Mouse (Mus musculus): Measurements from ENCODE around the gene Stk25. TPM values are rescaled to one million over a fixed set of nuclear protein-coding genes. Genes with fewer than 3 reads are reported as not detected.

Gene Stk25
- polyA plus RNA-seq, 1 experiment from 2014 or later, result 116 TPM

DNA sequence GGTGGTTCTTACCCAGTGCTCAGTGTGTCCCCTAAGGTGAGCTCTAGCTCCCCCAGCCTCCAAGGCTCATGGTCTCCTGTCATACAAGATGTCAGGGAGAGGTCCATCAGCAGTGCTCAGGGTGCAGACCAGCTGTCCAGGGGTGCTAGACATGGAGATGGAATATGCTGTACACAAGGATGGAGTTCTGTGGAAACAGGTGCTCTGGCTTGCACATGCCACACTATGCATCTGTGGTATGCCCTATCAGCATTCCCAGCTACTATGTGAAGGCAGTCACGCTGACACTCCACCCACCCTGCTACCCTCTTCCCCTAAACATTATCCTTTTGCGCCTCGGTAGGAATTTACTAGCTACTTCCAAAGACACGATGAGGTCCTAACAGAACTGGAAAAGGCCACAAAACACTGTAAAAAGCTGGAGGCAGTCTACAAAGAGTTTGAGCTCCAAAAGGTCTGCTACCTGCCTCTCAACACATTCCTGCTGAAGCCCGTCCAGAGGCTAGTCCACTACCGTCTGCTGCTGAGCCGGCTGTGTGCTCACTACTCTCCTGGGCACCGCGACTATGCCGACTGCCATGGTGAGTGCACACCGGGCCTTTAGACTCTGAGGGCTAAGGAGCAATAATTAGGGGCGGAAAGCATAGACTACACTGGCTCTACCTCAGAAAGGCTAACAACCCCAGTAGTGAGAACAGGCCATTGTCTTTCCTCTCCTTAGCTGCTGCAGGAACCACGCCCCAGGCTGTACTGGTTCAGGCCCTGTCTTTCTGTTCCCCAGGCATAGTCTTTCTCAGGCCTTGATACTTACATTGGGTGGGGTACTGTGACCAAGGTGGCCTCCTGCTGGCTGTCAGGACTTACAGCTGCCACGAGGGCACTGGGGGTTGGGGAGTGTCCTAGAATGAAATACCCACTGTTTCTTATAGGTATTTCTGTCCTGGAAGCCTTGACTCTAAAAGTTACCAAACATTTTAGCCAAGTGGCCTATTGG is 51.1 kb downstream of the Stk25 start:
- Histone ChIP-seq H3K4me2 (replicated peaks; ENCODE audit: low read depth) (no peak overlapping the region), H3K4me1 (replicated peaks; ENCODE audit: control insufficient read depth, insufficient read depth, low read length) (no peaks in the 10 kb centered on the region), H3K4me3 (ENCODE audit: low read depth, low read length) (no peak overlapping the region), H3K9ac (ENCODE audit: low read depth, low read length) (no peak overlapping the region), H3K36me3 (ENCODE audit: control insufficient read depth, insufficient read depth) (peaks cover 9% of the 10 kb centered on the region; the same call in 1 of the 2 replicates), H3K27ac (ENCODE audit: low read depth, low read length) (no peak overlapping the region), H3K9me3 (ENCODE audit: control insufficient read depth) (no peaks in the 10 kb centered on the region), H3K27me3 (replicated peaks; ENCODE audit: control insufficient read depth, insufficient read depth, low read length) (no peaks in the 10 kb centered on the region)
- peak; percentile 38 for TF ChIP-seq CTCF (IDR thresholded peaks at IDR 0.05; ENCODE audit: low read depth)
- WGBS, result 79% methylated on average over 14 of the region's 14 CpGs
- ATAC-seq, result no peak

DNA sequence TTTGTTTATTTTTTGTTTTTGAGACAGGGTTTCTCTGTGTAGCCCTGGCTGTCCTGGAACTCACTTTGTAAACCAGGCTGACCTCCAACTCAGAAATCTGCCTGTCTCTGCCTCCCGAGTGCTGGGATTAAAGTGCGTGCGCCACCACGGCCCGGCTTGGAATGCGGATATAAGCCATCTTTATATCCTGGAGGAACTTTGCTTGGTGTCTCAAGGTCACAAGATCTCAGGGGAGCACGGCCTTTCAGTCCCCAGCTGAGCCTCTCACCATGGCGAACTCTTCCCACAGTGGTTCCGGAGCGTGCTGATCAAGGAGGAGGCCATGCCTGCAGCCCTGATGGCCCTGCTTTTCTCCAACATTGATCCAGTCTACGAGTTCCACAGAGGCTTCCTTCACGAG is 54.5 kb downstream of the Stk25 start:
- H3K4me2 ChIP-seq (replicated peaks; ENCODE audit: low read depth), result no peak overlapping the region
- 96% methylated on average over 12 of the region's 12 CpGs for WGBS
- no peaks in the 10 kb centered on the region for H3K9me3 ChIP-seq (ENCODE audit: control insufficient read depth)
- no peak overlapping the region for H3K27ac ChIP-seq (ENCODE audit: low read depth, low read length)
- no peak for ATAC-seq
- TF ChIP-seq CTCF (IDR thresholded peaks at IDR 0.05; ENCODE audit: low read depth), result no peak
- no peak overlapping the region for H3K4me3 ChIP-seq (ENCODE audit: low read depth, low read length)
- H3K27me3 ChIP-seq (replicated peaks; ENCODE audit: control insufficient read depth, insufficient read depth, low read length), result no peaks in the 10 kb centered on the region
- no peaks in the 10 kb centered on the region for H3K4me1 ChIP-seq (replicated peaks; ENCODE audit: control insufficient read depth, insufficient read depth, low read length)
- 0 out of 2 replicates have a peak, but pooled peaks cover 3% of the 10 kb centered on the region for H3K36me3 ChIP-seq (ENCODE audit: control insufficient read depth, insufficient read depth)
- no peak overlapping the region for H3K9ac ChIP-seq (ENCODE audit: low read depth, low read length)

DNA sequence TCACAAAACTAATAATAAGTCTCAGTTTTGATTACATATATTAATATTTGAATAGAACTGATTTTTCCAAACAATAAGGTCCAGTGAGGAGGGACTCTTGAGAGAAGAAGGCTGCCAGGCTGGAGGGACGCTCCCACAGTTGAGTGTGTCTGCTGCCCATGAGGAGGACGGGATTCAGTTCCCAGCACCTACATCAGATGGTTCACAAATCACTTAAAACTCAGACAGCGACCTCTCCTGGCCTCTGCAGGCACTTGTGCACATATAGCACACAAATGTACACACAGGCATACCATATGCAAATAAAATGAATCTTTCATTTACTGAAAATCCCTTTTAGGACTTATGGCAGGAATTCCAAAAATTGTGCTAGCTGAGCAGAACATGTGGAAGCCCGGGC is 55.5 kb downstream of the Stk25 start:
- no peaks in the 10 kb centered on the region for H3K9me3 ChIP-seq (ENCODE audit: control insufficient read depth)
- H3K9ac ChIP-seq (ENCODE audit: low read depth, low read length), result no peak overlapping the region
- 72% methylated on average over 4 of the region's 4 CpGs for WGBS
- no peak for TF ChIP-seq CTCF (IDR thresholded peaks at IDR 0.05; ENCODE audit: low read depth)
- ATAC-seq, result no peak
- H3K36me3 ChIP-seq (ENCODE audit: control insufficient read depth, insufficient read depth), result 0 out of 2 replicates have a peak, but pooled peaks cover 3% of the 10 kb centered on the region
- no peak overlapping the region for H3K4me2 ChIP-seq (replicated peaks; ENCODE audit: low read depth)
- no peaks in the 10 kb centered on the region for H3K4me1 ChIP-seq (replicated peaks; ENCODE audit: control insufficient read depth, insufficient read depth, low read length)
- H3K4me3 ChIP-seq (ENCODE audit: low read depth, low read length), result no peak overlapping the region
- H3K27ac ChIP-seq (ENCODE audit: low read depth, low read length), result no peak overlapping the region
- H3K27me3 ChIP-seq (replicated peaks; ENCODE audit: control insufficient read depth, insufficient read depth, low read length), result no peaks in the 10 kb centered on the region

DNA sequence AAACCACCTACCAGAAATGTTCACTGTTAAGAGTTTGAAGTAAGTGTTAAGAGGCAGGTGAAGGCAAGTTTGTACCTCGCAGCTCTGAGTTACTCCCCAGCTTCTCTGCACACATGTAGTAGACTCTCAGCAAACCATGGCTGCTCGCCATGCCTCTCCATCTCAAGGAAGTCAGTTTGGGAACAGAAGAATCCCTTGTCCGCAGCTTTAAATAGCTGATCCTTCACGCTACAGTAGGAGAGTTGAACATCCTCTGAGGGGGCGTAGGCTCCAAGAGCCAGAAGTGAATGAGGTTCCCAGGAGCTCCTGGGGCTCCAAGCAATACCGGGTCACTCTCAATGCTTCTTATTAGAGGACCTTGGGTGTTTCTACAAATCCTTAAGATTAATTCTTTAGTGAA is 62.5 kb downstream of the Stk25 start:
- Histone ChIP-seq H3K27ac (ENCODE audit: low read depth, low read length) (no peak overlapping the region), H3K4me2 (replicated peaks; ENCODE audit: low read depth) (no peak overlapping the region), H3K36me3 (ENCODE audit: control insufficient read depth, insufficient read depth) (0 out of 2 replicates have a peak, but pooled peaks cover 4% of the 10 kb centered on the region), H3K4me3 (ENCODE audit: low read depth, low read length) (no peak overlapping the region), H3K4me1 (replicated peaks; ENCODE audit: control insufficient read depth, insufficient read depth, low read length) (no peaks in the 10 kb centered on the region), H3K9ac (ENCODE audit: low read depth, low read length) (no peak overlapping the region), H3K27me3 (replicated peaks; ENCODE audit: control insufficient read depth, insufficient read depth, low read length) (no peaks in the 10 kb centered on the region), H3K9me3 (ENCODE audit: control insufficient read depth) (no peaks in the 10 kb centered on the region)
- 80% methylated on average over 6 of the region's 6 CpGs for WGBS
- no peak for TF ChIP-seq CTCF (IDR thresholded peaks at IDR 0.05; ENCODE audit: low read depth)
- ATAC-seq, result no peak

DNA sequence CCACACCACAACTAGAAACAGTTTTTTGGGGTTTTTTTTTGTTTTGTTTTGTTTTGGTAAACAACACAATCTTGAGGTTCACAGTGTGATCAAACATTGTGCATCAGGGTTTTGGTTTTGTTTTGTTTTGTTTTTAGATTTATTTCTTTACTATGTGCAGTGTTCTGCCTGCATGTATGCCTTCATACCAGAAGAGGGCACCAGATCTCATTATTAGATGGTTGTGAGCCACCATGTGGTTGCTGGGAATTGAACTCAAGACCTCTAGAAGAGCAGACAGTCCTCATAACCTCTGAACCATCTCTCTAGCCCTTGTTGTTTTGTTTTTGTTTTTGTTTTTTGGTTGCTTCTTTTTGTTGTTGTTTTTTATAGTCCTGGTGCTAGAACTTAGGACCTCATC is 64.5 kb downstream of the Stk25 start:
- no peak for ATAC-seq
- H3K9me3 ChIP-seq (ENCODE audit: control insufficient read depth), result no peaks in the 10 kb centered on the region

DNA sequence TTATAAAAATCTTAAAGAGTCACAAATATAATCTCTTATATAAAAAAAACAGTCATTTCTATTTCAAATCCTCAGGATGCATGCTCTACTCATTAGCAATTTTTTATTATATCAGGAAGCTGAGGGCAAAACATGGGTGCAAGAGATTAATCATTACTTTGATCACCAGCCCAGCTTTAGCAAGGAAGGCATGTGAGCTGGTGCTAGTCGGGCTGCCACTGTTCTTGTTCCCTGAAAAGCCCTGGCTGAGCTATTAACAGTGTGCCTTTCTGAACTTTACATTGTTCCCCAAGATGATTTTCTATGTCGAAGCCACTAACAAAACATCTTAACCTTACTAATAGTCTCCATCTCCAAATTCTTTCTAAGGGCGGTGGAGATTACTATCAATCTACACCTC is 70.1 kb downstream of the Stk25 start:
- Histone ChIP-seq H3K9me3 (ENCODE audit: control insufficient read depth) (no peaks in the 10 kb centered on the region), H3K9ac (ENCODE audit: low read depth, low read length) (no peak overlapping the region), H3K36me3 (ENCODE audit: control insufficient read depth, insufficient read depth) (0 out of 2 replicates have a peak, but pooled peaks cover 4% of the 10 kb centered on the region), H3K27ac (ENCODE audit: low read depth, low read length) (no peak overlapping the region), H3K27me3 (replicated peaks; ENCODE audit: control insufficient read depth, insufficient read depth, low read length) (no peaks in the 10 kb centered on the region), H3K4me2 (replicated peaks; ENCODE audit: low read depth) (no peak overlapping the region), H3K4me3 (ENCODE audit: low read depth, low read length) (no peak overlapping the region), H3K4me1 (replicated peaks; ENCODE audit: control insufficient read depth, insufficient read depth, low read length) (no peaks in the 10 kb centered on the region)
- ATAC-seq, result no peak
- 70% methylated on average over 3 of the region's 3 CpGs for WGBS
- TF ChIP-seq CTCF (IDR thresholded peaks at IDR 0.05; ENCODE audit: low read depth), result no peak

More for the DNA sequence above, 64.5 kb downstream of the Stk25 start:
- Histone ChIP-seq H3K4me1 (replicated peaks; ENCODE audit: control insufficient read depth, insufficient read depth, low read length) (no peaks in the 10 kb centered on the region), H3K27ac (ENCODE audit: low read depth, low read length) (no peak overlapping the region), H3K9ac (ENCODE audit: low read depth, low read length) (no peak overlapping the region), H3K36me3 (ENCODE audit: control insufficient read depth, insufficient read depth) (0 out of 2 replicates have a peak, but pooled peaks cover 4% of the 10 kb centered on the region), H3K27me3 (replicated peaks; ENCODE audit: control insufficient read depth, insufficient read depth, low read length) (no peaks in the 10 kb centered on the region), H3K4me3 (ENCODE audit: low read depth, low read length) (no peak overlapping the region), H3K4me2 (replicated peaks; ENCODE audit: low read depth) (no peak overlapping the region)
- peak; percentile 40; the same call in 1 of the 2 replicates for TF ChIP-seq CTCF (IDR thresholded peaks at IDR 0.05; ENCODE audit: low read depth)
